Mouse (Mus musculus): ENCODE results near the gene Tomm20.
A peak's percentile ranks its signal among the peaks of the same experiment; 100 is the strongest.
"Not testable (repeated sequence)": the region's sequence is repeated elsewhere in the genome, so short reads cannot be mapped to it uniquely, and the experiment has no call there.

The Tomm20 gene

GRCm38 (mm10) chr8:126918356-126918755 is 27.3 kb downstream of the Tomm20 start:
- DNase-seq (ENCODE audit: low spot score), result no peak

GRCm38 (mm10) chr8:126917179-126917905 is 28.3 kb downstream of the Tomm20 start:
- no peak for DNase-seq (ENCODE audit: low spot score)

DNA sequence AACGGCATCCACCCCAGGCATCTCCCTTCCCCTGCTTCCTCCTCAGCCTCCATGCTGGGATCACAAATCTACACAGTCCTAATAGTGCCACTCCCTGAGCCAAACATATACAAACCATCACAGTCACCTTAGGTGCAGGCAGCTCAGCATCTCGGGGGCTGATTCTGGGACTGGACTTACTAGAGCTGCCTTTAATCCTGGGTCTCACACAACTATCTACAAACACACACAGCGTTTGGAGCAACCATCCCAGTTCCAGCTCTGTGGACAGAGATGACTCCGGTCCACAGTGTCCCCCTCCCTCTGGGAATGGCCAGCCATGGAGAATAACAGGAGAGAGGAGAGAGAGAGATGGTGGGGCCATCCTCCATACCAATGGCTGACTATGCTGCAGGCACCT is 29.0 kb downstream of the Tomm20 start:
- DNase-seq (ENCODE audit: low spot score), result no peak

DNA sequence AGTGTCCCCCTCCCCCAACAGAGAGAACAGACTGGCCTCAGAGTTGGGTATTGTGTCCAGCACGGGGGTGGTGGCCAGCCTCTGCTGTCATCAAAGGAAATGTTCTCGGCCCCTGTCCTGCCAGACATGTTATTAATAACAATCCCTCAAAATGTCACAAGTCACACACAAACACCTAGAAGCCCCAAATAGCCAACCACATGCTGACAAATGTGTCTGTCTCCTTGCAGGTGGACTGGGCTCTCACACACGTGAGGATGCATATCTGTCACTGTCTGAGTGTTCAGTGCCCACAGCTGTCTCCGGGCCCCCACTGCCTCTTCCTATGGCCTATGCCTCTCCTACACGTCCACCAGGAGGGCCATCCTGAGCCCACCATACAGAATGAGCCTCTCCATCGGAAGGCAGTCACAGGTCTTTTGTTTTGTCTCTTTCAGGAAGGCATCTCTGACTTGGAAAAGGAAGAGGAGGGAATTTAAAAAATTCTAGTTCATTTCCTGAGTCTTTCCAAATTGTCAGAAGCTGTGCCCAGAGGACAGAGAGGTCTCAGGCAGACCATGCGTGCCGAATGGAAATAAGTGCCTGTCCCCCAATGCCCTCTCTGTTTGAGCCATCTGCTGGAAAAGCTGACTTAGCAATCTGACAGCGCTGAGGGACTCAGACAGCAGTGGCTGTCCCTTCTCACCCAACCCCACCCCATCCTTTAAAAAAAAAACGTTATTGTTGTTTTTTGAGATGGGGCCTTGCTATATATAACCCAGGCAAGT is 30.9 kb downstream of the Tomm20 start:
- no peak for DNase-seq (ENCODE audit: low spot score)

- not testable (repeated sequence) for DNase-seq (ENCODE audit: low spot score)
Observed at GRCm38 (mm10) chr8:126914107-126914490, 31.5 kb downstream of the Tomm20 start.

DNA sequence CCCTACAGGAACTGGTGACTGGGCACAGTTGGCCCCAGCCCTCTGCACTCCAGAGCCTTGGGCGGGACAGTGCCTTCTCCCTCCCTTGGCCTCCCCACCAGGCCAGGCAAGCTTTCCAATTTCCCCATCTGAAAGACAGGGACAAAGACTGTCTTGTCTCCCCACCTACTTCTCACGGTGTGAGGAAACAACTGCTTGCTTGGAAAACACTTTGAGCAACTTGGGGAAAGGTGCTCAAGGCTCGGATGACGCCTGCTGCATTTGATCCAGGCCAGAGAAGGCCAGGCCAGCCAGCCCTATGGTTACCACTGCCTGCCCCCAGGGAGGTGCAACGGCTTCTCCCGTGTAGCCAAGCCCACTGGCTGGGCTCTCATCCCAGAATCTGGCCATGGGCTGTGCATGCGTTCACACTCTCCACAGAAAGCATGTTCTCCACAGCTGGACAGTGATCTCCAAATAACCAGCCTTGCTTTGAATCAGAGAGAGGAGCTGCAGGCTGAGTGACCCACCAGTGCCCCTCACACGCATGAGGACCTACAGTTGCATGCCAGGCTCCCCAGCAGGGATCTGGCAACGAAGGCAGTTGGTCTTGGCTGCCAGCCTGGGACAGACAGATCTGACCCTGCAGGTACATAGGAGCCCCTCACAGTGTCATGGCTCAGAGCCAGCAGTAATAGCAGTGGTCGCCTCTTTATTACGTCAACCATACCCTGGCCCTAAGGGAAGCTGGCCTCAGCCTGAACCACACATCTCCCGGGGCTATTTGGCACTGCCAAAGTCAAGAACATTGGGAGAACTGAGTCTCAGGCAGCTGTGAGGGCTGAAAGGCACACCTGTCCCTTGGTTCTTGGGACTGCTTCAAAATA is 32.2 kb downstream of the Tomm20 start:
- no peak for DNase-seq (ENCODE audit: low spot score)

DNA sequence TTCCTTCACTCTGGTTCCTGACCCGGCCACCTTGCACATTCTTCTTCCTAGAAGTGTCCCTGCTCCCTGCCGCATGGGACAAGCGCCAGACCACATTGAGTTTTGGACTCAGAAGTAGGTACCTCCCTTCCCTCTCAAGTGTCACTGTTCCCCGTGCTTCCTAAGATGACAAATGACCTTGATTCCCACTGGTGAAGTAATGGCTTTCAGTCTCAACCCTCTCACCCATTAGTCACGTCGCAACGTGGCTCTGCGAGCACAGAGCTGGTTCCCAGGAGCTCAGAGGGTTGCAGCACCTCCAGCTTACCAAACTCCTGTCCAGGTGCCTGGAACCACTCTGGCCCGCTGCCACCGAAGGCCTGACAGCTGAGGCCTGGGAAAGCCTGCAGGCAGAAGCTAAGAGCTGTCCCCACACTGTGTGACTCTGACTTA is 36.3 kb downstream of the Tomm20 start:
- DNase-seq (ENCODE audit: low spot score), result no peak

- no peak for DNase-seq (ENCODE audit: low spot score)
Observed at GRCm38 (mm10) chr8:126908805-126909204, 36.8 kb downstream of the Tomm20 start.

GRCm38 (mm10) chr8:126907968-126908367 is 37.7 kb downstream of the Tomm20 start:
- no peak for DNase-seq (ENCODE audit: low spot score)

GRCm38 (mm10) chr8:126907374-126907773 is 38.3 kb downstream of the Tomm20 start:
- DNase-seq (ENCODE audit: low spot score), result no peak

GRCm38 (mm10) chr8:126905387-126905786 is 40.3 kb downstream of the Tomm20 start:
- no peak for DNase-seq (ENCODE audit: low spot score)

- DNase-seq (ENCODE audit: low spot score), result no peak
Observed at GRCm38 (mm10) chr8:126903927-126904326, 41.7 kb downstream of the Tomm20 start.

DNA sequence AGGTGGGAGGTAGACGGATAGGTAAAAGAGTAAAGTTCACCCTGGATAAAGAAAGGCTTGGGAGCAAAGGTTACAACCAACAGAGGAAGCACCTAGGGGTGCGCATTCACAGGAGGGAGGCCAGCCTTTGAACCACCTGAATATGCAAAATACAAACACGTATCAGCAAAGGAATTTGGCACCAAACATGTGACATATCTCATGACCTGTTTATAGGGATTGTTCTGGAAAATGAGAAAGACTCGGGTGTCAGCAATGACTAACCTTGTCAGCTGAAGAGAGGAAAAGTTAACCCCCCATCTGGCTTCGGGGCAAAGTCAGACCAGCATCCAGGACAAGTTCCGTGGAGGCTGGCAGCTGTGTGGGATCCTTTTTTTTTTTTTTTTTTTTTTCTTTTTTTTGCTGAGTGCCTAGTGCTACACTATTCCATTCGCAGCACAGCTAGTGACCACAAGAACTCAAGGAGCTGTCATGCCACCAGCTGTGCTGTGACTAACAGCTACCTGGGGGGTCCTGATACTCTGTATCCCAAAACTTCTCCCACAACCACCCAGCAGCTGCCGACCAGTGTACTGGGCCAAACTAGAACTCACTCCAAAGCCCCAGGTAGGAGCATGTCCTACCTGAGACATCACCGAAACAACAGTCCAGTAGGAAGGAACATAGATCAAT is 42.3 kb downstream of the Tomm20 start:
- no peak for DNase-seq (ENCODE audit: low spot score)

DNA sequence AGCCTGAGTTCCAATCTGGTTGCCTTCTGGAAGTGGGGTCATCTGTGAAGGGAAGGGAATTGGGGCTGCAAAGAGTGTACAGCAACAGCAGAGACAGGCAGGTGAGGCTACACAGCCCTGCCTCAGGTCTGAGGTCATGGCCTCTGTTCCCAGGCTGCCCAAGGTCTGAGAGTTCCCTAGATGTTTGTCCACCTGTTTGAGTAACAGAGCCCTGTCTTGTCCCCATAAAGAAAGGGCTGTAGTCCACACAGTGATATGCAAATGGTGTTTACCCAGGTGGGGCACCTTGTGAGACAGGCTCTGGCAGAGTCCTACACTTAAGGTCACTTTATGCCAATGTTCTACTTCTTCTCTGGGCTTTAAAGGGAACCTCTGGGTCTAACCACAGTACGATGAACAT is 44.0 kb downstream of the Tomm20 start:
- DNase-seq (ENCODE audit: low spot score), result no peak

DNA sequence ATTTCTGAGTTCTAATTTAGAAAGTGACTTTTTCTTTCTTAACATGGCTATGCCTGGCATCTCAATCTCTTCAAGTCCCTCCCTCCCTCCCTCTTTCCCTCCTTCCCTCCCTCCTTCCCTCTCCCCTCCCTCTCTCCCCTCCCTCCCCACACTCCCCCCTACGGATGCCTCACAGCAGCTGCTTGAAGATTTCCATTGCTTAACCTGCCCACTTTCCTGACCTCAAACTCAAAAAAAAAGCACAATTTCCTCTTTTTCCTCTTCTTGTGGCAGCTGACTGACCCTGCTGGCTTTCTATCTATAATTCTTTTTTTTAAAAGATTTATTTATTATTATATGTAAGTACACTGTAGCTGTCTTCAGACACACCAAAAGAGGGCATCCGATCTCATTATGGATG is 44.6 kb downstream of the Tomm20 start:
- no peak for DNase-seq (ENCODE audit: low spot score)

DNA sequence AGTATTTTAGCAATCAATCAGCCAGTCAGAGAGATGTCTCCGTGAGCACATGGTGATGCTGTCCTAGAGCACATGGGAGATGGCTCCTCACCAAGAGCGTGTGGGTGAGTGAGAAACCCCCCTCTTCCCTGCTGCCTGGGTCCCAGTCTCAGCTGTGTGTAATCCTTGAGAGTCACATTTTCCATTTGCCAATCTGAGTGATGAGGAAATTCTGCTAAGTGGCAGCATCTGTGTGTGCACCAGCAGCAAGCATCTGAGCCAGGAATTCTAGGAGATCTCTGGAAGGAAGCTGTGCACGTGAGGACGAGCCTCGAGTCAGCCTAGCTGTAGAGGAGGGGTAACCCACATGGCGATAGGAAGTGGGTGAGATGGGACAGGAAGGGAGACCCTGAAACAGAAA is 50.5 kb downstream of the Tomm20 start:
- no peak for DNase-seq (ENCODE audit: low spot score)

DNA sequence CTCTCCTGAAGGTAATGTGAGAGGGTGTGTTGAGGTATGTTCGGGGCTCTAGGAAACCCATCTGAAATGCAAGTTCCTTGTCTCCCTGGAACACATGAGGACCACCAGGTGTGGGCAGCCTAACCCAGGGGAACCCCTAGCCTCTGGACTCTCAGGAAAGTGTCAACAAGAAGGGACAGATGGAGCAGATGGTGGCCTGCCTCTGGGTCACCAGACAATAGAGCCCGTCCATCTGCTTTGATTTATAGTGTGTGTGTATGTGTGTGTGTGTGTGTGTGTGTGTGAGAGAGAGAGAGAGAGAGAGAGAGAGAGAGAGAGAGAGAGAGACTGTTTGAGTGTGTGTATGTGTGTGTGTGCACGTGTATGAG is 58.0 kb downstream of the Tomm20 start:
- no peak for DNase-seq (ENCODE audit: low spot score)

DNA sequence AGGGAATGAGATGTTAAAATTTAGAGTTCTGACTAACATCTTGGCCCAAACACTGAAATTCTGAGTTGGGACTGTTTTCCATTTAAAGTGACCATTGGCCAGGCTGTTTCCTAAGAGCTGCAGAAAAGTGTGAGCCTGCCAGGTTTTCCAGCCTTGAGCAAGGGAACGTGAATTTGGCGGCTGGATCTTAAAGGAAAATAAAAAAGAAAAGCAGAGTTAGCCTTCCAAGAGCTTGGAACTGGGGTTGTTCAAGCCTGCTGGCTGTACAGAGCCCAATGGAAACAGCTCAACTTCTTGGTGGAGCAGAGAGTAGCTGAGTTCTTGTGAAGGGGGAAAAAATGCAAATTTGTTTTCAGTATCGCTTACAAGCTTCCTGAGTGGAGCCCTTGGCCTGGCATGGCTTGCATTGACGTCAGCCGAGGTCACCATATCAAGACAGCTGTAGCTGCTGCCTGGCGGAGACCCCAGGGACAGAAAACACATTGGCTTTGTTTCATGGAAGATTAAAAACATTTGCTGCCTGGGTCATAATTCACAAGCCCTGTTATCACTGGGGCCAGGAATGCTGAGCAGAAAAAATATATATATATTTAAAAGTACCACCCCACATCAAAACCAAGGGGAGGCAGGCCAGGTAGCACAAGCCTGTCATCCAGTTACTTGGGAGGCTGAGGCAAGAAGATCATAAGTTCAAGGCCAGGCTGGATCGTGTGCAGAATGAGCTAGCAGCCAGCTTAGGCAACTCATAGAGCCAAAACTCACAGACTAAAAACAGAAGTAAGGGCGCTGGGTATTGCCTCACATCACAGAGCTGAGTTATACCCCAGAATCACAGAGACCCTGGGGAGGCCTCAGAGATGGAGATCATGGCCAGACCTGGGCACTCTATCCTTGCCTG is 58.7 kb downstream of the Tomm20 start:
- DNase-seq (ENCODE audit: low spot score), result no peak

DNA sequence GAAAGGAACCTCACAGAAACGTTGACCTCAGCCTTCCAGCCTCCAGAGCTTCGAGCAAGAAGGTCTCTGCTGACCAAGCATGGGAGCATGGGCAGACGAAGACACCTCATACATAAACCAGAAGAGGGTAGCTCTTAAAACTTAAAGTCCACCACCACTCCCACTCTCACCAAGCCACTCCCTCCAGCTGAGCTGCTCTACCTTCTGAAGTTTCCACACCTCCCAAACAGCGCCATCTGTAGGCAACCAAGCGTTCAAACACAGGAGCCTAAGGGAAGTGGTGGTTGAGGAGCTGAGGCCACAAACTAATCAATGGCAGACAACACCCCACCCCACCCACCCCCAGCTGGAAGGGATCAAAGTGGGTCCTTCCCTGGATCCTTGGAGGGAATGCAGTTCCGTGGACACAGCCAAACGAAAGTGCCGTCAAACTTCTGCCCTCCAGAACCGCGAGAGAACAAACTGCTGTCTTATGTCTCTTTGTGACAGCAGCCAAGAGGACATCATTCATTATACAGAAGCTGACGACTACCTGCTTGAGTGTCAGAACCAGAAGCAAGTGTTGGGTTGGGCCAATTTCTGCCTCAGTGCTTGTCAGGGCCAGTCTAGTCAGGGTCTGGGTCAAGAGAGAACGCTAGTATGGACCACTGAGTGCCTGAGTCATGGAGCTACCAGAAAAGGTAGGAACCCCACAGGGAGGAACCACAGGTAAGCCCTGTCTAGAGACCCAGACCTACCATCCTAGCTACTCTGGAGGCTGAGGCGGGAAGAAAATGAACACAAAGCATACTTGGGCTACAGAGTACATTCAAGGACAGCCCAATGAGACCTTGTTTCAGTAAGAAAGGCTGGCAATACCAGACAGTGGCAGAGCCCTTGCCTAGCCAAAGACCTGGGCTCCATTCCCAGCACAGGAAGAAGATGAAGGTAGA is 59.8 kb downstream of the Tomm20 start:
- DNase-seq (ENCODE audit: low spot score), result peak; percentile 38
